Mouse (Mus musculus): ENCODE data around the gene Dohh.

- no peak for TF ChIP-seq CTCF (IDR thresholded peaks at IDR 0.05; ENCODE audit: low read depth)
- TF ChIP-seq EP300 (IDR thresholded peaks at IDR 0.05; ENCODE audit: low read depth) = no peak
These were observed 46.1 kb downstream of the Dohh start for GRCm38 (mm10) chr10:81430141-81430830.

Measured in liver, postnatal 0 days (tissue).